Mouse (Mus musculus) myocyte (in vitro differentiated cells): ENCODE data around the gene Eps8.

Experiments
- E2F4 ChIP-seq: IDR thresholded peaks from one replicate; pipeline ENCODE4 v1.6.1; 2011; ENCODE audit warnings: mild to moderate bottlenecking, control low read depth, moderate library complexity; ENCODE audit not compliant: insufficient read depth
- MAX ChIP-seq: IDR thresholded peaks from one replicate; pipeline ENCODE4 v1.6.1; 2011; ENCODE audit warnings: low read depth, mild to moderate bottlenecking, control low read depth
- POLR2A ChIP-seq: IDR thresholded peaks from one replicate; pipeline ENCODE4 v1.6.1; 2011; ENCODE audit warnings: low read depth, mild to moderate bottlenecking, control low read depth, moderate library complexity; ENCODE audit not compliant: insufficient read length
- POLR2AphosphoS2 ChIP-seq: IDR thresholded peaks from one replicate; pipeline ENCODE4 v1.6.1; 2011; ENCODE audit warnings: low read depth, control low read depth; ENCODE audit not compliant: insufficient read length
- USF1 ChIP-seq: IDR thresholded peaks from one replicate; pipeline ENCODE4 v1.6.1; 2011; ENCODE audit warnings: low read depth, mild to moderate bottlenecking, control low read depth, moderate library complexity

DNA sequence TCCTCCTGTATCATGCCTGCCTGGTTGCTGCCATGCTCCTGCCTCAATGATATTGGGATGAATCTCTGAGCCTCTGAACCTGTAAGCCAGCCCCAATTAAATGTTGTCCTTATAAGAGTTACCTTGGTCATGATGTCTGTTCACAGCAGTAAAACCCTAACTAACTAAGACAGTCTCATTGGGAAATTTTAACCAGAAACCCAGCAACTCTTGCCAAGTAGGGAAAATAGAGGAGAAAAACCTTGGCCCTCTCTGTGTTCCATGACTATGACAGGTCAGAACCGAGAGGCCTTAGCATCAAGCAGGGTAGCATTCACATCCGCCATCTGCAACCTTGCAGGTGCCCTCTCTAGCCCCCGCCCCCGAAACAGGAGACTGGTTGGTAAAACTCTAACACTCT is 78.6 kb downstream of the Eps8 start:
- TF ChIP-seq POLR2A (no peak), USF1 (no peak), E2F4 (no peak), POLR2AphosphoS2 (no peak), MAX (no peak)
